Mouse (Mus musculus): ENCODE data around the gene Olfr786. TPM values are rescaled to one million over a fixed set of nuclear protein-coding genes. Genes with fewer than 3 reads are reported as not detected.

The Olfr786 gene
- not detected in 2 replicates for polyA plus RNA-seq (2015; fragmentation: Nextera tagmentation; extraction: Ambion mirVana)

- Histone ChIP-seq H3K4me1 (replicated peaks) (no peaks in the 10 kb centered on the region), H3K36me3 (no peaks in the 10 kb centered on the region), H3K4me3 (replicated peaks) (no peak within 1 kb of the TSS), H3K9me3 (replicated peaks) (no peaks in the 10 kb centered on the region), H3K27ac (no peak within 1 kb of the TSS), H3K9ac (no peak within 1 kb of the TSS), H3K4me2 (no peak within 1 kb of the TSS), H3K27me3 (no peaks in the 10 kb centered on the region)
- ATAC-seq (ENCODE audit: low read depth) (no peak), DNase-seq (no peak)
Observed at GRCm38 (mm10) chr10:129427006-129427405, at the start of gene Olfr786. Gene Olfr786, plus strand, starts transcription at chr10:129427306.

- H3K4me3 ChIP-seq (replicated peaks): no peak within 1 kb of the TSS
- no peaks in the 10 kb centered on the region for H3K9me3 ChIP-seq (replicated peaks)
- H3K4me1 ChIP-seq (replicated peaks): no peaks in the 10 kb centered on the region
- no peaks in the 10 kb centered on the region for H3K36me3 ChIP-seq
- DNase-seq (no peak), ATAC-seq (ENCODE audit: low read depth) (no peak)
- H3K9ac ChIP-seq: no peak within 1 kb of the TSS
- H3K27ac ChIP-seq: no peak within 1 kb of the TSS
- H3K27me3 ChIP-seq: no peaks in the 10 kb centered on the region
- H3K4me2 ChIP-seq: no peak within 1 kb of the TSS
Observed at GRCm38 (mm10) chr10:129383783-129384182, 43.3 kb upstream of the Olfr786 start, which contains the start of gene Olfr784. Gene Olfr784, plus strand, starts transcription at chr10:129384083.

- Histone ChIP-seq H3K4me3 (replicated peaks) (no peak overlapping the region), H3K27me3 (no peaks in the 10 kb centered on the region), H3K36me3 (no peaks in the 10 kb centered on the region), H3K9me3 (replicated peaks) (0 out of 2 replicates have a peak, but pooled peaks cover 3% of the 10 kb centered on the region), H3K4me1 (replicated peaks) (no peaks in the 10 kb centered on the region), H3K27ac (no peak overlapping the region), H3K4me2 (no peak overlapping the region), H3K9ac (no peak overlapping the region)
- 44% methylated on average over 5 of the region's 5 CpGs for WGBS (ENCODE audit: insufficient replicate concordance)
- no peak for DNase-seq
- ATAC-seq (ENCODE audit: low read depth): no peak
Observed at GRCm38 (mm10) chr10:129400892-129401291, 26.2 kb upstream of the Olfr786 start.

- Histone ChIP-seq H3K27me3 (no peaks in the 10 kb centered on the region), H3K27ac (no peak within 1 kb of the TSS), H3K36me3 (no peaks in the 10 kb centered on the region), H3K9ac (no peak within 1 kb of the TSS), H3K9me3 (replicated peaks) (0 out of 2 replicates have a peak, but pooled peaks cover under 1% of the 10 kb centered on the region), H3K4me2 (no peak within 1 kb of the TSS), H3K4me1 (replicated peaks) (no peaks in the 10 kb centered on the region), H3K4me3 (replicated peaks) (no peak within 1 kb of the TSS)
- whole genome bisulfite sequencing (ENCODE audit: insufficient replicate concordance): 30% methylated on average over 2 of the region's 2 CpGs
- DNase-seq (no peak), ATAC-seq (ENCODE audit: low read depth) (no peak)
Observed at GRCm38 (mm10) chr10:129405126-129405525, 22.0 kb upstream of the Olfr786 start, which contains the start of gene Olfr785. Gene Olfr785, plus strand, starts transcription at chr10:129405426.

GRCm38 (mm10) chr10:129461562-129461961, 34.5 kb downstream of the Olfr786 start, which contains the start of gene Olfr787:
Gene Olfr787, plus strand, starts transcription at chr10:129461862.
- no peak for DNase-seq
- H3K4me1 ChIP-seq (replicated peaks): no peaks in the 10 kb centered on the region

GRCm38 (mm10) chr10:129470698-129471097, 43.6 kb downstream of the Olfr786 start, which contains the start of gene Olfr788:
Gene Olfr788, plus strand, starts transcription at chr10:129470998.
- Histone ChIP-seq H3K27ac (no peak within 1 kb of the TSS), H3K4me3 (replicated peaks) (no peak within 1 kb of the TSS), H3K36me3 (no peaks in the 10 kb centered on the region), H3K27me3 (no peaks in the 10 kb centered on the region), H3K4me1 (replicated peaks) (no peaks in the 10 kb centered on the region), H3K9me3 (replicated peaks) (no peaks in the 10 kb centered on the region), H3K4me2 (no peak within 1 kb of the TSS), H3K9ac (no peak within 1 kb of the TSS)
- no peak for ATAC-seq (ENCODE audit: low read depth)
- no peak for DNase-seq

More at GRCm38 (mm10) chr10:129461562-129461961, 34.5 kb downstream of the Olfr786 start, which contains the start of gene Olfr787:
- no peak within 1 kb of the TSS for H3K27ac ChIP-seq
- no peak within 1 kb of the TSS for H3K4me2 ChIP-seq
- no peak within 1 kb of the TSS for H3K9ac ChIP-seq
- 58% methylated on average over 3 of the region's 3 CpGs for WGBS (ENCODE audit: insufficient replicate concordance)
- H3K4me3 ChIP-seq (replicated peaks): no peak within 1 kb of the TSS
- no peaks in the 10 kb centered on the region for H3K27me3 ChIP-seq
- H3K36me3 ChIP-seq: no peaks in the 10 kb centered on the region
- ATAC-seq (ENCODE audit: low read depth): no peak
- H3K9me3 ChIP-seq (replicated peaks): no peaks in the 10 kb centered on the region

GRCm38 (mm10) chr10:129473256-129473655, 46.1 kb downstream of the Olfr786 start:
- ATAC-seq (ENCODE audit: low read depth) (no peak), DNase-seq (no peak)
- no peaks in the 10 kb centered on the region for H3K36me3 ChIP-seq
- H3K4me2 ChIP-seq: no peak overlapping the region
- no peak overlapping the region for H3K9ac ChIP-seq
- no peak overlapping the region for H3K27ac ChIP-seq
- no peaks in the 10 kb centered on the region for H3K4me1 ChIP-seq (replicated peaks)
- 37% methylated on average over 2 of the region's 2 CpGs for WGBS (ENCODE audit: insufficient replicate concordance)
- H3K4me3 ChIP-seq (replicated peaks): no peak overlapping the region
- no peaks in the 10 kb centered on the region for H3K9me3 ChIP-seq (replicated peaks)
- H3K27me3 ChIP-seq: no peaks in the 10 kb centered on the region

GRCm38 (mm10) chr10:129473723-129474122, 46.6 kb downstream of the Olfr786 start:
- Histone ChIP-seq H3K9ac (no peak overlapping the region), H3K27ac (no peak overlapping the region), H3K4me3 (replicated peaks) (no peak overlapping the region), H3K4me2 (no peak overlapping the region), H3K36me3 (no peaks in the 10 kb centered on the region), H3K27me3 (no peaks in the 10 kb centered on the region), H3K4me1 (replicated peaks) (no peaks in the 10 kb centered on the region), H3K9me3 (replicated peaks) (no peaks in the 10 kb centered on the region)
- DNase-seq: no peak
- ATAC-seq (ENCODE audit: low read depth): no peak

GRCm38 (mm10) chr10:129484452-129484851, 57.3 kb downstream of the Olfr786 start, which contains the start of gene Olfr789:
Gene Olfr789, plus strand, starts transcription at chr10:129484752.
- DNase-seq (no peak), ATAC-seq (ENCODE audit: low read depth) (no peak)
- Histone ChIP-seq H3K27me3 (no peaks in the 10 kb centered on the region), H3K4me1 (replicated peaks) (no peaks in the 10 kb centered on the region), H3K36me3 (no peaks in the 10 kb centered on the region), H3K9me3 (replicated peaks) (no peaks in the 10 kb centered on the region), H3K27ac (no peak within 1 kb of the TSS), H3K9ac (no peak within 1 kb of the TSS), H3K4me3 (replicated peaks) (no peak within 1 kb of the TSS), H3K4me2 (no peak within 1 kb of the TSS)
- WGBS (ENCODE audit: insufficient replicate concordance): 31% methylated on average over 2 of the region's 2 CpGs

Other genes starting within 250 kb of the Olfr786 start
- not detected in 2 replicates for gene Olfr772, start 249.4 kb upstream of the Olfr786 start, polyA plus RNA-seq (2015; fragmentation: Nextera tagmentation; extraction: Ambion mirVana)
- not detected in 2 replicates for gene Olfr773, start 239.9 kb upstream of the Olfr786 start, polyA plus RNA-seq (2015; fragmentation: Nextera tagmentation; extraction: Ambion mirVana)
- not detected in 2 replicates for gene Olfr774, start 191.1 kb upstream of the Olfr786 start, polyA plus RNA-seq (2015; fragmentation: Nextera tagmentation; extraction: Ambion mirVana)
- gene Olfr775, start 178.9 kb upstream of the Olfr786 start, polyA plus RNA-seq (2015; fragmentation: Nextera tagmentation; extraction: Ambion mirVana): not detected in 2 replicates
- gene Olfr776, start 168.2 kb upstream of the Olfr786 start, polyA plus RNA-seq (2015; fragmentation: Nextera tagmentation; extraction: Ambion mirVana): not detected in 2 replicates
- not detected in 2 replicates for gene Olfr777, start 155.8 kb upstream of the Olfr786 start, polyA plus RNA-seq (2015; fragmentation: Nextera tagmentation; extraction: Ambion mirVana)
- gene Olfr780, start 109.2 kb upstream of the Olfr786 start, polyA plus RNA-seq (2015; fragmentation: Nextera tagmentation; extraction: Ambion mirVana): not detected in 2 replicates
- gene Olfr781, start 98.5 kb upstream of the Olfr786 start, polyA plus RNA-seq (2015; fragmentation: Nextera tagmentation; extraction: Ambion mirVana): not detected in 2 replicates
- gene Olfr782, start 78.5 kb upstream of the Olfr786 start, polyA plus RNA-seq (2015; fragmentation: Nextera tagmentation; extraction: Ambion mirVana): not detected in 2 replicates
- gene Olfr784, start 43.2 kb upstream of the Olfr786 start, polyA plus RNA-seq (2015; fragmentation: Nextera tagmentation; extraction: Ambion mirVana): 0.03 TPM in 1 of 2 replicates, not detected in the other
- gene Olfr785, start 21.9 kb upstream of the Olfr786 start, polyA plus RNA-seq (2015; fragmentation: Nextera tagmentation; extraction: Ambion mirVana): not detected in 2 replicates
- not detected in 2 replicates for gene Olfr787, start 34.6 kb downstream of the Olfr786 start, polyA plus RNA-seq (2015; fragmentation: Nextera tagmentation; extraction: Ambion mirVana)
- gene Olfr788, start 43.7 kb downstream of the Olfr786 start, polyA plus RNA-seq (2015; fragmentation: Nextera tagmentation; extraction: Ambion mirVana): not detected in 2 replicates
- not detected in 2 replicates for gene Olfr789, start 57.4 kb downstream of the Olfr786 start, polyA plus RNA-seq (2015; fragmentation: Nextera tagmentation; extraction: Ambion mirVana)
- gene Olfr790, start 71.2 kb downstream of the Olfr786 start, polyA plus RNA-seq (2015; fragmentation: Nextera tagmentation; extraction: Ambion mirVana): not detected in 2 replicates
- gene Olfr791, start 94.5 kb downstream of the Olfr786 start, polyA plus RNA-seq (2015; fragmentation: Nextera tagmentation; extraction: Ambion mirVana): not detected in 2 replicates
- not detected in 2 replicates for gene Olfr792, start 111.9 kb downstream of the Olfr786 start, polyA plus RNA-seq (2015; fragmentation: Nextera tagmentation; extraction: Ambion mirVana)
- not detected in 2 replicates for gene Olfr794, start 140.3 kb downstream of the Olfr786 start, polyA plus RNA-seq (2015; fragmentation: Nextera tagmentation; extraction: Ambion mirVana)
- not detected in 2 replicates for gene Olfr796, start 185.3 kb downstream of the Olfr786 start, polyA plus RNA-seq (2015; fragmentation: Nextera tagmentation; extraction: Ambion mirVana)
- gene Olfr798, start 200.6 kb downstream of the Olfr786 start, polyA plus RNA-seq (2015; fragmentation: Nextera tagmentation; extraction: Ambion mirVana): not detected in 2 replicates
- not detected in 2 replicates for gene Olfr799, start 210.2 kb downstream of the Olfr786 start, polyA plus RNA-seq (2015; fragmentation: Nextera tagmentation; extraction: Ambion mirVana)
- gene Olfr800, start 230.4 kb downstream of the Olfr786 start, polyA plus RNA-seq (2015; fragmentation: Nextera tagmentation; extraction: Ambion mirVana): not detected in 2 replicates
- gene Olfr801, start 246.6 kb downstream of the Olfr786 start, polyA plus RNA-seq (2015; fragmentation: Nextera tagmentation; extraction: Ambion mirVana): not detected in 2 replicates

Measured in liver, embryonic 13.5 days (tissue).